Mouse (Mus musculus): ENCODE measurements around the gene Grin2b. TPM values are rescaled to one million over a fixed set of nuclear protein-coding genes. Genes with fewer than 3 reads are reported as not detected.

The Grin2b gene
- polyA plus RNA-seq, 1 experiment = not detected

GRCm38 (mm10) chr6:136008120-136008519, 165.2 kb downstream of the Grin2b start:
- H3K4me3 ChIP-seq (ENCODE audit: insufficient read depth, poor library complexity, severe bottlenecking) = no peak overlapping the region
- no peaks in the 10 kb centered on the region for H3K36me3 ChIP-seq (ENCODE audit: control insufficient read depth, insufficient read depth)
- TF ChIP-seq MYOD1 (IDR thresholded peaks at IDR 0.05; ENCODE audit: control insufficient read depth, insufficient read length, low read depth) (no peak), MAX (IDR thresholded peaks at IDR 0.05) (no peak), CEBPB (IDR thresholded peaks at IDR 0.05; ENCODE audit: low read depth) (no peak), MYOG (IDR thresholded peaks at IDR 0.05; ENCODE audit: control insufficient read depth, extremely low read depth, insufficient read length) (no peak), CTCF (IDR thresholded peaks at IDR 0.05; ENCODE audit: control insufficient read depth, insufficient read depth, insufficient read length) (no peak), USF1 (IDR thresholded peaks at IDR 0.05; ENCODE audit: low read depth) (no peak), FOSL1 (IDR thresholded peaks at IDR 0.05; ENCODE audit: insufficient read depth, low read length, poor library complexity, severe bottlenecking) (no peak)
- no peaks in the 10 kb centered on the region for H3K79me3 ChIP-seq (ENCODE audit: low read depth)
- no peaks in the 10 kb centered on the region for H3K79me2 ChIP-seq (ENCODE audit: control insufficient read depth, insufficient read depth)
- H3K27me3 ChIP-seq (ENCODE audit: control insufficient read depth, insufficient read depth, insufficient read length) = no peaks in the 10 kb centered on the region
- no peak overlapping the region for H3ac ChIP-seq (ENCODE audit: control insufficient read depth, insufficient read length, low read depth)

GRCm38 (mm10) chr6:135994691-135995090, 178.6 kb downstream of the Grin2b start:
- Histone ChIP-seq H3K27me3 (ENCODE audit: control insufficient read depth, insufficient read depth, insufficient read length) (no peaks in the 10 kb centered on the region), H3K79me3 (ENCODE audit: low read depth) (no peaks in the 10 kb centered on the region), H3ac (ENCODE audit: control insufficient read depth, insufficient read length, low read depth) (no peak overlapping the region), H3K4me3 (ENCODE audit: insufficient read depth, poor library complexity, severe bottlenecking) (no peak overlapping the region), H3K79me2 (ENCODE audit: control insufficient read depth, insufficient read depth) (no peaks in the 10 kb centered on the region), H3K36me3 (ENCODE audit: control insufficient read depth, insufficient read depth) (no peaks in the 10 kb centered on the region)
- no peak for TF ChIP-seq CTCF (IDR thresholded peaks at IDR 0.05; ENCODE audit: control insufficient read depth, insufficient read depth, insufficient read length)
- no peak for TF ChIP-seq USF1 (IDR thresholded peaks at IDR 0.05; ENCODE audit: low read depth)
- TF ChIP-seq FOSL1 (IDR thresholded peaks at IDR 0.05; ENCODE audit: insufficient read depth, low read length, poor library complexity, severe bottlenecking) = no peak
- no peak for TF ChIP-seq MAX (IDR thresholded peaks at IDR 0.05)
- TF ChIP-seq CEBPB (IDR thresholded peaks at IDR 0.05; ENCODE audit: low read depth) = no peak
- no peak for TF ChIP-seq MYOG (IDR thresholded peaks at IDR 0.05; ENCODE audit: control insufficient read depth, extremely low read depth, insufficient read length)
- TF ChIP-seq MYOD1 (IDR thresholded peaks at IDR 0.05; ENCODE audit: control insufficient read depth, insufficient read length, low read depth) = no peak

- H3K79me3 ChIP-seq (ENCODE audit: low read depth) = no peaks in the 10 kb centered on the region
- H3K36me3 ChIP-seq (ENCODE audit: control insufficient read depth, insufficient read depth) = no peaks in the 10 kb centered on the region
- no peaks in the 10 kb centered on the region for H3K79me2 ChIP-seq (ENCODE audit: control insufficient read depth, insufficient read depth)
- no peak overlapping the region for H3ac ChIP-seq (ENCODE audit: control insufficient read depth, insufficient read length, low read depth)
- no peaks in the 10 kb centered on the region for H3K27me3 ChIP-seq (ENCODE audit: control insufficient read depth, insufficient read depth, insufficient read length)
- no peak for TF ChIP-seq MYOG (IDR thresholded peaks at IDR 0.05; ENCODE audit: control insufficient read depth, extremely low read depth, insufficient read length)
- no peak for TF ChIP-seq USF1 (IDR thresholded peaks at IDR 0.05; ENCODE audit: low read depth)
- H3K4me3 ChIP-seq (ENCODE audit: insufficient read depth, poor library complexity, severe bottlenecking) = no peak overlapping the region
Observed at GRCm38 (mm10) chr6:135993897-135994296, 179.4 kb downstream of the Grin2b start.

- Histone ChIP-seq H3K79me2 (ENCODE audit: control insufficient read depth, insufficient read depth) (no peaks in the 10 kb centered on the region), H3K4me3 (ENCODE audit: insufficient read depth, poor library complexity, severe bottlenecking) (no peak overlapping the region), H3K36me3 (ENCODE audit: control insufficient read depth, insufficient read depth) (no peaks in the 10 kb centered on the region), H3K79me3 (ENCODE audit: low read depth) (no peaks in the 10 kb centered on the region), H3K27me3 (ENCODE audit: control insufficient read depth, insufficient read depth, insufficient read length) (no peaks in the 10 kb centered on the region), H3ac (ENCODE audit: control insufficient read depth, insufficient read length, low read depth) (no peak overlapping the region)
- TF ChIP-seq MAX (IDR thresholded peaks at IDR 0.05) (no peak), USF1 (IDR thresholded peaks at IDR 0.05; ENCODE audit: low read depth) (no peak), MYOG (IDR thresholded peaks at IDR 0.05; ENCODE audit: control insufficient read depth, extremely low read depth, insufficient read length) (no peak), FOSL1 (IDR thresholded peaks at IDR 0.05; ENCODE audit: insufficient read depth, low read length, poor library complexity, severe bottlenecking) (no peak)
Observed at GRCm38 (mm10) chr6:135993378-135993777, 179.9 kb downstream of the Grin2b start.

GRCm38 (mm10) chr6:135976106-135976505, 197.2 kb downstream of the Grin2b start:
- no peak for TF ChIP-seq MYOD1 (IDR thresholded peaks at IDR 0.05; ENCODE audit: control insufficient read depth, insufficient read length, low read depth)
- no peak for TF ChIP-seq CTCF (IDR thresholded peaks at IDR 0.05; ENCODE audit: control insufficient read depth, insufficient read depth, insufficient read length)
- no peak for TF ChIP-seq CEBPB (IDR thresholded peaks at IDR 0.05; ENCODE audit: low read depth)
- no peak for TF ChIP-seq USF1 (IDR thresholded peaks at IDR 0.05; ENCODE audit: low read depth)
- TF ChIP-seq MAX (IDR thresholded peaks at IDR 0.05) = no peak
- TF ChIP-seq FOSL1 (IDR thresholded peaks at IDR 0.05; ENCODE audit: insufficient read depth, low read length, poor library complexity, severe bottlenecking) = no peak
- H3K4me3 ChIP-seq (ENCODE audit: insufficient read depth, poor library complexity, severe bottlenecking) = no peak overlapping the region
- no peaks in the 10 kb centered on the region for H3K79me3 ChIP-seq (ENCODE audit: low read depth)
- H3K36me3 ChIP-seq (ENCODE audit: control insufficient read depth, insufficient read depth) = no peaks in the 10 kb centered on the region
- H3K27me3 ChIP-seq (ENCODE audit: control insufficient read depth, insufficient read depth, insufficient read length) = no peaks in the 10 kb centered on the region
- H3K79me2 ChIP-seq (ENCODE audit: control insufficient read depth, insufficient read depth) = no peaks in the 10 kb centered on the region
- no peak overlapping the region for H3ac ChIP-seq (ENCODE audit: control insufficient read depth, insufficient read length, low read depth)

GRCm38 (mm10) chr6:135972481-135972880, 200.8 kb downstream of the Grin2b start:
- no peak overlapping the region for H3ac ChIP-seq (ENCODE audit: control insufficient read depth, insufficient read length, low read depth)
- no peaks in the 10 kb centered on the region for H3K79me3 ChIP-seq (ENCODE audit: low read depth)
- H3K4me3 ChIP-seq (ENCODE audit: insufficient read depth, poor library complexity, severe bottlenecking) = no peak overlapping the region
- H3K27me3 ChIP-seq (ENCODE audit: control insufficient read depth, insufficient read depth, insufficient read length) = no peaks in the 10 kb centered on the region
- no peaks in the 10 kb centered on the region for H3K79me2 ChIP-seq (ENCODE audit: control insufficient read depth, insufficient read depth)
- no peaks in the 10 kb centered on the region for H3K36me3 ChIP-seq (ENCODE audit: control insufficient read depth, insufficient read depth)
- TF ChIP-seq MAX (IDR thresholded peaks at IDR 0.05) (no peak), CTCF (IDR thresholded peaks at IDR 0.05; ENCODE audit: control insufficient read depth, insufficient read depth, insufficient read length) (no peak), CEBPB (IDR thresholded peaks at IDR 0.05; ENCODE audit: low read depth) (no peak), MYOD1 (IDR thresholded peaks at IDR 0.05; ENCODE audit: control insufficient read depth, insufficient read length, low read depth) (no peak), FOSL1 (IDR thresholded peaks at IDR 0.05; ENCODE audit: insufficient read depth, low read length, poor library complexity, severe bottlenecking) (no peak), MYOG (IDR thresholded peaks at IDR 0.05; ENCODE audit: control insufficient read depth, extremely low read depth, insufficient read length) (no peak), USF1 (IDR thresholded peaks at IDR 0.05; ENCODE audit: low read depth) (no peak)
